Mouse (Mus musculus): ENCODE measurements around the gene Gpr176.

Gene Gpr176

GRCm38 (mm10) chr2:118248016-118248415 is 125.2 kb downstream of the Gpr176 start:
- DNase-seq (ENCODE audit: inconsistent age in 2 of 2, low spot score in 1 of 2) = no peak

- DNase-seq (ENCODE audit: inconsistent age in 2 of 2, low spot score in 1 of 2) = peak; percentile 55 to 89
Observed at GRCm38 (mm10) chr2:118245914-118246313, 127.3 kb downstream of the Gpr176 start.

GRCm38 (mm10) chr2:118236196-118236595 is 137.0 kb downstream of the Gpr176 start:
- no peak for DNase-seq (ENCODE audit: inconsistent age in 2 of 2, low spot score in 1 of 2)

GRCm38 (mm10) chr2:118235614-118236013 is 137.6 kb downstream of the Gpr176 start:
- DNase-seq (ENCODE audit: inconsistent age in 2 of 2, low spot score in 1 of 2) = no peak

GRCm38 (mm10) chr2:118230544-118230943 is 142.7 kb downstream of the Gpr176 start:
- DNase-seq (ENCODE audit: inconsistent age in 2 of 2, low spot score in 1 of 2) = no peak

- no peak for DNase-seq (ENCODE audit: inconsistent age in 2 of 2, low spot score in 1 of 2)
Observed at GRCm38 (mm10) chr2:118228486-118229079, 144.6 kb downstream of the Gpr176 start.
